ENCODE assay signal across 12 mouse cellular contexts in genomic region chr7:49504297-49504696, GRCm38 (mm10).
DNase-seq lines count a peak whose midpoint lies in the region; ATAC-seq and TF ChIP-seq lines count a peak whose summit lies in the region.
"Had no signal": no experiment of that assay in that cellular context is flagged by ENCODE, and none has a peak within 500 bp of the region (broad histone marks: within the 10 kb centered on the region; RNA-seq: fewer than 3 reads in every experiment).

No protein-coding gene starts in this region.

- H3K9ac ChIP-seq in midbrain, embryonic 13.5 days (replicated peaks), result 0 out of 2 replicates have a peak overlapping the region, but pooled peaks have one; percentile 19

- peak; percentile 40 for ATAC-seq in midbrain, embryonic 13.5 days

- H3K36me3 ChIP-seq in midbrain, embryonic 13.5 days, result no peaks in the 10 kb centered on the region; the same call in 1 of the 2 replicates

- intact Hi-C loops in left cerebral cortex, adult 2 months (cut with DNase I), result no loop called here

- no peak overlapping the region for H3K4me2 ChIP-seq in midbrain, embryonic 13.5 days (replicated peaks)

- peaks cover 19% of the 10 kb centered on the region for H3K4me1 ChIP-seq in midbrain, embryonic 13.5 days (replicated peaks)

- peak; percentile 27 for DNase-seq in adrenal gland, postnatal 14 days
- no peak for DNase-seq in adrenal gland, postnatal 36 days
- DNase-seq in left cerebral cortex, adult 2 months (ENCODE audit: extremely low spot score in 1 of 2, low spot score in 2 of 2), result no peak
- DNase-seq in left cerebral cortex, adult 9 months (ENCODE audit: low spot score in 2 of 2), result no peak
- DNase-seq in thymus, postnatal 0 days (ENCODE audit: low spot score), result no peak
- no peak for DNase-seq in urinary bladder, adult 18-20 months (ENCODE audit: low spot score in 2 of 2)
- no peak for DNase-seq in gastrocnemius, adult 8-10 months (ENCODE audit: low spot score in 2 of 2)
- DNase-seq: cerebellum, postnatal 25 days; lung, postnatal 10 days; thymus, postnatal 4 days had no signal

- H3K9me3 ChIP-seq in midbrain, embryonic 13.5 days, result 0 out of 2 replicates have a peak, but pooled peaks cover 2% of the 10 kb centered on the region

- no peak for TF ChIP-seq CTCF in left cerebral cortex, adult 2 months (IDR thresholded peaks at IDR 0.05)

- H3K4me3 ChIP-seq in left cerebral cortex, adult 2 months, result no peak overlapping the region
- no peak overlapping the region for H3K4me3 ChIP-seq in midbrain, embryonic 13.5 days (replicated peaks)
- H3K4me3 ChIP-seq: erythroblast, embryonic 14.5 days had no signal

- H3K27ac ChIP-seq in left cerebral cortex, adult 2 months, result peak overlapping the region; percentile 55; the same call in 1 of the 2 replicates
- H3K27ac ChIP-seq in midbrain, embryonic 13.5 days, result peak overlapping the region; percentile 62; the same call in 1 of the 2 replicates

- H3K27me3 ChIP-seq in midbrain, embryonic 13.5 days, result no peaks in the 10 kb centered on the region

- WGBS in midbrain, embryonic 13.5 days, result 3% methylated on average over 3 of the region's 3 CpGs
